Mouse (Mus musculus) liver, embryonic 13.5 days (tissue): ENCODE results near the gene Gstm7. TPM values are rescaled to one million over a fixed set of nuclear protein-coding genes. Genes with fewer than 3 reads are reported as not detected.

Experiments used
- ATAC-seq: fragments of 200-750 bp; cut with Nextera tagmentation; 2 replicates; pipeline ENCODE4 v1.8.0; 2017; ENCODE audit warnings: low read depth, mild to moderate bottlenecking, moderate number of reproducible peaks, moderate library complexity
- DNase-seq: peaks from one replicate; pipeline ENCODE4 v3.0.0; 2022
- H3K27ac ChIP-seq: fragments of 300-500 bp; sonication (generic); 2 replicates; pipeline ENCODE4 v1.5.1; 2015; ENCODE audit warnings: moderate library complexity, mild to moderate bottlenecking, inconsistent platforms
- H3K27me3 ChIP-seq: fragments of 300-500 bp; sonication (generic); 2 replicates; pipeline ENCODE4 v1.6.1; 2015; ENCODE audit warnings: mild to moderate bottlenecking, inconsistent platforms
- H3K36me3 ChIP-seq: fragments of 300-500 bp; sonication (generic); 2 replicates; pipeline ENCODE4 v1.6.1; 2015; ENCODE audit warnings: mild to moderate bottlenecking, inconsistent platforms
- H3K4me1 ChIP-seq: fragments of 300-500 bp; sonication (generic); replicated peaks from 2 replicates; pipeline ENCODE4 v1.6.1; 2015; ENCODE audit warnings: inconsistent platforms
- H3K4me2 ChIP-seq: fragments of 300-500 bp; sonication (generic); 2 replicates; pipeline ENCODE4 v1.6.1; 2015; ENCODE audit warnings: inconsistent platforms, mild to moderate bottlenecking, moderate library complexity
- H3K4me3 ChIP-seq: fragments of 300-500 bp; sonication (generic); replicated peaks from 2 replicates; pipeline ENCODE4 v1.5.1; 2015; ENCODE audit warnings: mild to moderate bottlenecking, inconsistent platforms
- H3K9ac ChIP-seq: fragments of 300-500 bp; sonication (generic); 2 replicates; pipeline ENCODE4 v1.6.1; 2015; ENCODE audit warnings: mild to moderate bottlenecking, inconsistent platforms
- H3K9me3 ChIP-seq: fragments of 300-500 bp; sonication (generic); replicated peaks from 2 replicates; pipeline ENCODE4 v1.6.1; 2016; ENCODE audit warnings: inconsistent platforms
- WGBS: fragments of 180-500 bp; shearing (Covaris S2); methylation state at CpG from one replicate; pipeline ENCODE4 v1.1.7; 2015; ENCODE audit not compliant: insufficient replicate concordance; 5-methylcytosine and 5-hydroxymethylcytosine counted together
- polyA plus RNA-seq: library from polyadenylated mRNA; unstranded; fragments of >200 nt; fragmentation: Nextera tagmentation; extraction: Ambion mirVana; gene quantifications from 2 replicates; pipeline ENCODE4 v1.2.1, GENCODE M21; 2015

The Gstm7 gene
- polyA plus RNA-seq, 1 experiment from 2014 or later = 11.1 TPM

DNA sequence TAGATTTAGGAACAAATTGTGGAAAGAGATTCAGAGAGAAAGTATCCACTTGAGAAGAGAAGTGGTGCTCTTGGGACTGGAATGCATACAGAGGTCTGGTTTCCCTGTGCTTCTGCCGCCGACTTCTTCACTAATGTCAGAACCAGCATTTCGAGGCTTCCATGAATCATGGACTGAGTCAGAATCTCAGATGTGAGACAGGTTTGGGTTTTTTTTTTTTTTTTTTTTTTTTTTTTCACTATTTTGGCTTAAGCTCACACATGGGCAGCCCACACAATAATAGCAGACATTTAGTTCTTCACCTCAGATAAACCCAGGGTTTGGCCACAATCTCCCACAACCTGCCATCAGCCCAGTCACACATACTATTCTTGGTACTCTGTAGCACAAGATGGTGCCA, 3.7 kb upstream of the Gstm7 start:
- Histone ChIP-seq H3K36me3 (no peaks in the 10 kb centered on the region), H3K4me2 (no peak overlapping the region), H3K27ac (no peak overlapping the region), H3K9me3 (no peaks in the 10 kb centered on the region), H3K9ac (no peak overlapping the region), H3K4me1 (peaks cover 17% of the 10 kb centered on the region), H3K4me3 (no peak overlapping the region), H3K27me3 (no peaks in the 10 kb centered on the region; the same call in 1 of the 2 replicates)
- WGBS = 67% methylated on average over 3 of the region's 3 CpGs
- ATAC-seq = no peak
- no peak for DNase-seq

DNA sequence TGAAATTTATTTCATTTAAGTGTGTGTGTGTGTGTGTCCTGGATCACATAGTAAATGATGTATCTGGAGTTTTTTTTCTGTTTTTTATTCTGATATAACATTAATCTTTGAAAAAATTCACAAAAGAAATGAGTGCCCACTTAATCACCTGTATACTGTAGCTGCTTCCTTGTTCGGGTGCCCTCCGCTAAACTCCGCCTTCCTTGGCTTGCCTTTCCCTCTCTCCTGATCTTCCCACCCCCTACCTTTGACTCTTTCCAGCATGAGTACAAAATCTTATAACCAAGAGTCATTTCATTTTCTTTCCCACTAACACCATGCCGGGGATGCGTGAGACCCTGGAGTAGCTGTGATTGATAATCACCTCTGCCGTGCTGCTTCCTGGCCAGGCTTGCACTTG, 511 bp upstream of the Gstm7 start:
- ATAC-seq = no peak
- Histone ChIP-seq H3K9me3 (no peaks in the 10 kb centered on the region), H3K4me1 (peaks cover 13% of the 10 kb centered on the region), H3K4me3 (no peak overlapping the region), H3K27ac (no peak overlapping the region), H3K4me2 (no peak overlapping the region), H3K36me3 (no peaks in the 10 kb centered on the region), H3K27me3 (no peaks in the 10 kb centered on the region; the same call in 1 of the 2 replicates), H3K9ac (no peak overlapping the region)
- no peak for DNase-seq
- 70% methylated on average over 6 of the region's 6 CpGs for WGBS

DNA sequence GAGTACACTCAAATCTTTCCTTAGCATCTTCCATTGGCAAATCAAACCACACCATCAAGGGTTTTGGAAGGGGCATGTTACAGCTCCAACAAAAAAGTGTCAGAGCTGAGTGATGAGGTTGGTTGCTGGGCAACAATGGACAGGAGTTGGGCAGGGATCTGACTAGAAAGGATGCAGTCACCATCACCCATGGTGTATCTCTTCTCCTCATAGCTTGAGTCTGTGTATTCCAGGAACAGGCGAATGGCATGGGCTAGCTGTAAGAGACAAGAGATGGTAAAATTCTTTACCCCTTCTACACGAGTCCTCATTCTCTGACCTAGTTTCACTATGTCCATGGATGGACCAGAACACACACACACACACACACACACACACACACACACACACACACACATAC, 483 bp downstream of the Gstm7 start:
- no peaks in the 10 kb centered on the region; the same call in 1 of the 2 replicates for H3K27me3 ChIP-seq
- no peak overlapping the region for H3K27ac ChIP-seq
- no peak for DNase-seq
- no peaks in the 10 kb centered on the region for H3K36me3 ChIP-seq
- 39% methylated on average over 2 of the region's 2 CpGs for WGBS
- H3K9me3 ChIP-seq = no peaks in the 10 kb centered on the region
- peak overlapping the region; percentile 37 for H3K4me3 ChIP-seq
- 0 out of 2 replicates have a peak overlapping the region, but pooled peaks have one; percentile 23 for H3K9ac ChIP-seq
- peak overlapping the region; percentile 51 for H3K4me2 ChIP-seq
- peaks cover 13% of the 10 kb centered on the region for H3K4me1 ChIP-seq
- ATAC-seq = no peak; the same call in 1 of the 2 replicates

DNA sequence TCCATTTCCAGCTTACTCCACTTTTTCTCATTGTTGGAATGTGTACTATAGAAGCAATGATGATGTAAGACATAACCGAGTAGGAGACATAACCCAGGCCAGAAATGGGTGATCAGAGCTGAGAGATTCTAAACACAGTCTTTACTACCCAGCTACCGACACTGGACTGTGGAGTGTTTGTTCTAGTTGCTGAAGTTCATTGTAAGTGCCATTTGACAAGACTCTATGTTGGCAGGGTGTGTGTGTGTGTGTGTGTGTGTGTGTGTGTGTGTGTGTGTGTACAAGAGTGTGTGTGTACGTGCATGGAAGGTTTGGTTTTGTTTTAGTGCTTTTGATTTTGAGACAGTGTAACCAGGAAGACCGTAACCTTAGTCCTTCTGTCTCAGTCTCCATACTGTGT, 1.9 kb downstream of the Gstm7 start:
- no peak for DNase-seq
- Histone ChIP-seq H3K36me3 (no peaks in the 10 kb centered on the region), H3K4me2 (no peak overlapping the region), H3K4me3 (no peak overlapping the region), H3K4me1 (peaks cover 13% of the 10 kb centered on the region), H3K27ac (no peak overlapping the region), H3K9me3 (no peaks in the 10 kb centered on the region), H3K9ac (no peak overlapping the region), H3K27me3 (no peaks in the 10 kb centered on the region; the same call in 1 of the 2 replicates)
- WGBS = 58% methylated on average over 4 of the region's 4 CpGs
- ATAC-seq = no peak

DNA sequence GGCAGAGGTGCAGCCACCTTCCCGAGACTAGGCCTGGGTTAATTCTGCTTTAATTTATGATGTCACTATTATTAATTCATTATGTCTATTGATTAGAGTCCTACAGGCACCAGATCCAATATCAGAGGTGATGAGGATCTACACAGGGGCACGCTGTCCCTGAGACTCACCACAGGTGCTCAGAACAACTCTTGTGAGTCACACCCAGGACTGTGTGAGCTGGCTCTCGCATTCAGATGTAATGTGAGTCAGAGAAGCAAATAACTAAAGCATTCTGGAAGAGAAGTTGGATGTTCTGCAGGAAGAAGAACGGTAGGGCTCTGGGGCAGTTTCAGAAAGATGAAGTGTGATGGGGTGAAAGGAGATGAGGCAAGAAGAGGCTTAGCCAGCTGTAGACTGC, 2.4 kb downstream of the Gstm7 start:
- peaks cover 13% of the 10 kb centered on the region for H3K4me1 ChIP-seq
- no peak overlapping the region for H3K4me3 ChIP-seq
- no peak overlapping the region for H3K9ac ChIP-seq
- ATAC-seq (no peak), DNase-seq (no peak)
- H3K36me3 ChIP-seq = no peaks in the 10 kb centered on the region
- no peak overlapping the region for H3K4me2 ChIP-seq
- H3K27me3 ChIP-seq = no peaks in the 10 kb centered on the region; the same call in 1 of the 2 replicates
- WGBS = 75% methylated on average over 4 of the region's 4 CpGs
- no peak overlapping the region for H3K27ac ChIP-seq
- no peaks in the 10 kb centered on the region for H3K9me3 ChIP-seq

DNA sequence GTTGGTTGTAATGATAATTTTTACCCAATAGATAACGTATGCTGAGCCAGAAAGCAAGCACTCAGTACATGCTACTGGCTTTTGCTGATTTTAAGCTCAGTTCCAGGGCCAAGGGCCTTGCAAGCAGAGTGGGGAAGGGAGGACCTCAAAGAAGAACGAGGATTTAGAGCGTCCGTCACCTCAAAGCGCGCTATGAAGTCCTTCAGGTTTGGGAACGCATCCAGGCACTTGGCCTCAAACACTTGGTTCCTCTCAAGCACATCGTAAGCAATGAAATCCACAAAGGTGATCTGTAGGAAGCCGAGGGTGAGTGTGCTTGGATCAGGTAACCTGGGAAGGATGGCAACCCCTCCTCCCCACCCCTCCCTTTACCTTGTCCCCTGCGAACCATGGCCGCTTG, 2.9 kb downstream of the Gstm7 start:
- Histone ChIP-seq H3K4me1 (peaks cover 13% of the 10 kb centered on the region), H3K27me3 (no peaks in the 10 kb centered on the region), H3K4me2 (no peak overlapping the region), H3K9me3 (no peaks in the 10 kb centered on the region), H3K27ac (no peak overlapping the region), H3K4me3 (no peak overlapping the region), H3K36me3 (no peaks in the 10 kb centered on the region), H3K9ac (no peak overlapping the region)
- 76% methylated on average over 11 of the region's 11 CpGs for WGBS
- DNase-seq (no peak), ATAC-seq (no peak)

DNA sequence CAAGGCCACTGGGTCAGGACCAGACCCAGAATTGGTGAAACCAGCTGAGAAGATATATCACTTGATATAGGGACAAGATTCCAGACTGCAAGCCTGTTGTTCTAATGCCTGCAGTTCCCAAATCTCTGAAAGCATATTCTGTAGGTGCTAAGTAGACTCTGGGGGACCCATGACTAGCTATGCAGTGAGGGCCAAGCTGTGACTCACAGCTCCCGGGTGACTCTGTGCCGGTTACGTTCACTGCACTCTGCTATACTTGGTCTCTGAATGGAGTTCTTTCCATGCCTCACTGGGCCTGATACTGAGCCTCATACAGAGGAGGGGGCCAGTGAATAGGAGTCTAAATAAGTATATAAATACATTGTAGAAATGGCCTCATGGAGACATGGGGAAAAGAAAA, 3.8 kb downstream of the Gstm7 start:
- Histone ChIP-seq H3K4me1 (peaks cover 13% of the 10 kb centered on the region), H3K4me3 (no peak overlapping the region), H3K9me3 (no peaks in the 10 kb centered on the region), H3K36me3 (no peaks in the 10 kb centered on the region), H3K9ac (no peak overlapping the region), H3K4me2 (no peak overlapping the region), H3K27me3 (no peaks in the 10 kb centered on the region), H3K27ac (no peak overlapping the region)
- no peak for DNase-seq
- ATAC-seq = no peak
- 82% methylated on average over 3 of the region's 3 CpGs for WGBS

DNA sequence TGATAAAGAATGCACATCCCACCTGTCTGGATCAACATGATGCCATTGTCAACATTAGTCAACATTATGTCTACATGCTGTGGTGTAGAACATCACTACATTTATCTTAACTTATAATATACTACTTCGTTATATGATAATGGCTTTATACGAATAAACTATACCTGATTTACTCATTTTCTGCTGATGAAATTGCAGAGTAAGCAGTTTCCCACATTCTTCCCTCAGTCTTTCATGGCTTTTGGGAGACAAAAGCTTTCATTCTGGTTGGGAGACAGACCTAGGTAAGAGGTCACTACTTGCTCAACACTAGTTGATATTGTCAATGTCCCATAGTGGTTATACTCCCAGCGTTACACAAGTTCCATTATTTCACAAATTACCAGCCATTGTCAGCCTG, 6.3 kb downstream of the Gstm7 start:
- Histone ChIP-seq H3K4me1 (no peaks in the 10 kb centered on the region), H3K4me2 (no peak overlapping the region), H3K27ac (no peak overlapping the region), H3K4me3 (no peak overlapping the region), H3K36me3 (no peaks in the 10 kb centered on the region), H3K9ac (no peak overlapping the region), H3K27me3 (no peaks in the 10 kb centered on the region), H3K9me3 (no peaks in the 10 kb centered on the region)
- no peak for DNase-seq
- ATAC-seq = no peak
- 68% methylated on average over 3 of the region's 3 CpGs for WGBS

DNA sequence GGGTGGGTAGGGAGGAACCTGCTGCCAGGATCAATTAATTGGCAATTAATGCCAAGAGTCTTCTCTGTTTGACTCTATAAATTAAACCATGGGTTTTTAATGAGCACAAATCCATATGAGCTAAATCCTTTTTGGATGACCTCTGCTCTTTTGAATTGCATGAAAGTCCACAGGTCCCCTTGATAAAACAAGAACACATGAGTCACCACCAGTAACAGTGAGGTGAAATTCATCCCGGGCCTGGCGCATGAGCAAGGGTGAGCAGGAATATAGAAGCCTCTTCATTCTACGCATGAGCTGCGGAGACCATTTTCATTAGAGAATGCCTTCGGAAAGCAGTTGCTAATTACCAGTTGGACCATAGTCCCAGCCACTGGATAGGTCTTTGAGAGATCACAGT, 11.3 kb downstream of the Gstm7 start:
- 80% methylated on average over 5 of the region's 5 CpGs for WGBS

DNA sequence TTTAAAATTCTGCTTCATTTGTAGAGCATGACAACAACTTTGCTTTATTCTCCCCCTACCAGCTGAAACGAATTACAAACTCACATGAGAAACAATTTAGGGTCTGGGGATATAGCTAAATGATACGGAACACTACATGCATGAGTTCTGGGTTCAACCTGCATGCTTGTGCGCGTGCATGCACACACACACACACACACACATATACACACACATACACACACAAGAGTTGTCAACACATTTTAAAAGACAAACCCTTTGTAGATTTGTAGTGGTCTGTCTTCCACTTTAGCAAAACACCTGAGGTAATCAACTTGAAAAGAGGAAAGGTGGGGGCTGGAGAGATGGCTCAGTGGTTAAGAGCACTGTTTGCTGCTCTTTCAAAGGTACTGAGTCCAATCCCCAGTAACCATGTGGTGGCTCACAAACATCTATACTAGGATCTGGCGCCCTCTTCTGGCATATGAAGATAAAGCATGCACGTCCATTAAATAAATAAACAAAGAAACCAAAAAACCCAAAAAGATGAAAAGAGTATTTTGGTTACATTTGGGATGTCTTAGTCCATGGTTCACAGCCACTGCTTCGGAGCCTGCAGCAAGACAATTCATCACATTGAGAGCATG, 13.7 kb downstream of the Gstm7 start:
- no peak overlapping the region for H3K4me2 ChIP-seq
- ATAC-seq = no peak
- H3K36me3 ChIP-seq = no peaks in the 10 kb centered on the region
- no peaks in the 10 kb centered on the region for H3K9me3 ChIP-seq
- H3K27me3 ChIP-seq = peaks cover 5% of the 10 kb centered on the region; the same call in 1 of the 2 replicates
- peak; percentile 34 for DNase-seq
- no peaks in the 10 kb centered on the region for H3K4me1 ChIP-seq
- H3K27ac ChIP-seq = no peak overlapping the region
- H3K9ac ChIP-seq = no peak overlapping the region
- H3K4me3 ChIP-seq = no peak overlapping the region
- WGBS = 48% methylated on average over 7 of the region's 7 CpGs

More for the DNA sequence above, 11.3 kb downstream of the Gstm7 start:
- no peak overlapping the region for H3K4me2 ChIP-seq
- H3K4me3 ChIP-seq = no peak overlapping the region
- no peaks in the 10 kb centered on the region for H3K9me3 ChIP-seq
- ATAC-seq (no peak), DNase-seq (no peak)
- H3K9ac ChIP-seq = no peak overlapping the region
- peaks cover 5% of the 10 kb centered on the region; the same call in 1 of the 2 replicates for H3K27me3 ChIP-seq
- no peaks in the 10 kb centered on the region for H3K4me1 ChIP-seq
- no peaks in the 10 kb centered on the region for H3K36me3 ChIP-seq
- no peak overlapping the region for H3K27ac ChIP-seq

DNA sequence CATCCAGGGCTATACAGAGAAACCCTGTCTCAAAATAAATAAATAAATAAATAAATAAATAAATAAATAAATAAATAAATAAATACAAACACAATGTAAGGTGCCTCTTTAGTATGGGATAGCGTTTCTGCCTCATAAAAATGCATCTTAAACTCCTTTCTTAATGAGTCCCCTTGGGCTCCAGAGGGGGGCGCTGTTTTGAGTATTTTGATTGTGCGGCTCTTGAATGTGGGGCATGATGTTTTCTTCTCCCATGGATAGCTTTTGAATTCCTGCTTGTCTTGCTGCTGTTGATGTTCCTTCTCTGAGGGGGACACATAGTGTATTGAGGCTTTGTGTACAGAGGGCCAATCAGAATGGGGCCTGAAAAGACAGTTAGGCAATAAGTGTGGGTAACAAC, 14.5 kb downstream of the Gstm7 start:
- Histone ChIP-seq H3K27ac (no peak overlapping the region), H3K9ac (no peak overlapping the region), H3K4me2 (no peak overlapping the region), H3K9me3 (no peaks in the 10 kb centered on the region), H3K4me3 (no peak overlapping the region), H3K27me3 (peaks cover 5% of the 10 kb centered on the region; the same call in 1 of the 2 replicates), H3K4me1 (0 out of 2 replicates have a peak, but pooled peaks cover 4% of the 10 kb centered on the region), H3K36me3 (no peaks in the 10 kb centered on the region)
- WGBS = 64% methylated on average over 3 of the region's 3 CpGs
- ATAC-seq = no peak
- no peak for DNase-seq

DNA sequence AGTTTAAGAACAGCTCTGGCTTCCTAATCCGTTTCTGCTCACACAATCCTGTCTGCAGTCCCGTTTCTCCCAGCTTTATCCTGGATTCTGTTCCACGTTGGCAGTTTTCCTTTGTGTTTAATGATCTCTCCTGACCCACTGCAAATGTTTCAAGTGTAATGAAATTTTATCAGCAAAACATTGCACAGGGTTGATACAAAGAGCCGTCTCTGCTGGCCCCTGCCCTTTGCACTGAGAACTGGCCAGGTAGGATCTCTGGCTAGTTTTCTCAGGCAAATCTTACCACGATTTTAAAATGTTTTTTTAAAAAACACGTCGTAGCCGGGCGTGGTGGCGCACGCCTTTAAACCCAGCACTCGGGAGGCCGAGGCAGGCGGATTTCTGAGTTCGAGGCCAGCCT, 14.9 kb downstream of the Gstm7 start:
- Histone ChIP-seq H3K36me3 (no peaks in the 10 kb centered on the region), H3K4me2 (no peak overlapping the region), H3K4me3 (no peak overlapping the region), H3K9me3 (no peaks in the 10 kb centered on the region), H3K27ac (no peak overlapping the region), H3K4me1 (peaks cover 4% of the 10 kb centered on the region; the same call in 1 of the 2 replicates), H3K27me3 (peaks cover 5% of the 10 kb centered on the region; the same call in 1 of the 2 replicates), H3K9ac (no peak overlapping the region)
- DNase-seq (no peak), ATAC-seq (no peak)
- WGBS = 79% methylated on average over 15 of the region's 15 CpGs
